Mouse (Mus musculus): Measurements from ENCODE around the gene Prdx6b. TPM values are rescaled to one million over a fixed set of nuclear protein-coding genes. Genes with fewer than 3 reads are reported as not detected.

Gene Prdx6b
- polyA plus RNA-seq (2015; fragmentation: Nextera tagmentation; extraction: Ambion mirVana): not detected in 2 replicates

DNA sequence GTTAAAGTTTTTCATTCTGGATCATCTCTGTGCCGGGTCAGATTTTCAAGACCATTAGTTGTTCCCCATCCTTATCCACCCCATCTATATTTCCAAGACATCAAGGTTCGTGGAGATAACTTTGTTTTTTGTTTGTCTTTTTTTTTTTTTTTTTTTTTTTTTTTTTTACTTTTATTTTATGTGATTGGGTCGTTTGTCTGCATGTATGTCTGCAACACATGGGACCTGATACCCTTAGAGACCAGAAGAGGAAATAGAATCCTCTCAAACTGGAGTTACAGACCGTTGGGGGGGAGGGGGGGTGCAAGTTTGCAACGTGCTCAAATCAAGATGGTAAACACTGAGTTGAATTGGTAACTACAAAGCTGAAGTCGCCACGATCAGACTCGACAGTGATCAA is at the start of gene Prdx6b:
TSS of gene Prdx6b (plus strand) at position 301 of the 400 bp plus-strand sequence.
- TF ChIP-seq CTCF (IDR thresholded peaks at IDR 0.05; ENCODE audit: low read depth): no peak
- Histone ChIP-seq H3K27ac (no peak within 1 kb of the TSS), H3K4me1 (replicated peaks; ENCODE audit: insufficient read depth, low read length) (no peaks in the 10 kb centered on the region), H3K4me2 (ENCODE audit: low read length) (no peak within 1 kb of the TSS), H3K36me3 (ENCODE audit: insufficient read depth, low read length) (no peaks in the 10 kb centered on the region), H3K4me3 (replicated peaks; ENCODE audit: low read depth, low read length) (no peak within 1 kb of the TSS), H3K9me3 (replicated peaks; ENCODE audit: low read length) (no peaks in the 10 kb centered on the region), H3K27me3 (ENCODE audit: insufficient read depth, low read length) (no peaks in the 10 kb centered on the region), H3K9ac (ENCODE audit: low read depth, low read length) (no peak within 1 kb of the TSS)
- ATAC-seq (replicated peaks; ENCODE audit: low FRiP score, low read depth): no peak
- no peak for DNase-seq (ENCODE audit: low spot score)
- 83% methylated on average over 8 of the region's 8 CpGs for WGBS

- ATAC-seq (replicated peaks; ENCODE audit: low FRiP score, low read depth) (no peak), DNase-seq (ENCODE audit: low spot score) (no peak)
- Histone ChIP-seq H3K4me3 (replicated peaks; ENCODE audit: low read depth, low read length) (no peak overlapping the region), H3K27ac (no peak overlapping the region), H3K4me1 (replicated peaks; ENCODE audit: insufficient read depth, low read length) (no peaks in the 10 kb centered on the region), H3K9ac (ENCODE audit: low read depth, low read length) (no peak overlapping the region), H3K9me3 (replicated peaks; ENCODE audit: low read length) (no peaks in the 10 kb centered on the region), H3K4me2 (ENCODE audit: low read length) (no peak overlapping the region), H3K27me3 (ENCODE audit: insufficient read depth, low read length) (no peaks in the 10 kb centered on the region), H3K36me3 (ENCODE audit: insufficient read depth, low read length) (no peaks in the 10 kb centered on the region)
- 78% methylated on average over 3 of the region's 3 CpGs for WGBS
- no peak for TF ChIP-seq CTCF (IDR thresholded peaks at IDR 0.05; ENCODE audit: low read depth)
Measured at GRCm38 (mm10) chr2:80247466-80247865, 44.8 kb upstream of the Prdx6b start.

- DNase-seq (ENCODE audit: low spot score) (no peak), ATAC-seq (replicated peaks; ENCODE audit: low FRiP score, low read depth) (no peak)
- H3K4me1 ChIP-seq (replicated peaks; ENCODE audit: insufficient read depth, low read length): no peaks in the 10 kb centered on the region
- no peak for TF ChIP-seq CTCF (IDR thresholded peaks at IDR 0.05; ENCODE audit: low read depth)
- H3K9me3 ChIP-seq (replicated peaks; ENCODE audit: low read length): no peaks in the 10 kb centered on the region
- H3K4me3 ChIP-seq (replicated peaks; ENCODE audit: low read depth, low read length): no peak overlapping the region
- no peak overlapping the region for H3K27ac ChIP-seq
- no peaks in the 10 kb centered on the region for H3K27me3 ChIP-seq (ENCODE audit: insufficient read depth, low read length)
- no peaks in the 10 kb centered on the region for H3K36me3 ChIP-seq (ENCODE audit: insufficient read depth, low read length)
- no peak overlapping the region for H3K9ac ChIP-seq (ENCODE audit: low read depth, low read length)
- H3K4me2 ChIP-seq (ENCODE audit: low read length): no peak overlapping the region
Measured at GRCm38 (mm10) chr2:80247868-80248267, 44.4 kb upstream of the Prdx6b start.

GRCm38 (mm10) chr2:80259888-80260672 is 32.2 kb upstream of the Prdx6b start:
- no peaks in the 10 kb centered on the region for H3K27me3 ChIP-seq (ENCODE audit: insufficient read depth, low read length)
- no peaks in the 10 kb centered on the region for H3K9me3 ChIP-seq (replicated peaks; ENCODE audit: low read length)
- no peak for ATAC-seq (replicated peaks; ENCODE audit: low FRiP score, low read depth)
- no peaks in the 10 kb centered on the region for H3K36me3 ChIP-seq (ENCODE audit: insufficient read depth, low read length)
- 83% methylated on average over 3 of the region's 3 CpGs for WGBS
- H3K4me1 ChIP-seq (replicated peaks; ENCODE audit: insufficient read depth, low read length): no peaks in the 10 kb centered on the region
- H3K27ac ChIP-seq: no peak overlapping the region
- no peak overlapping the region for H3K4me3 ChIP-seq (replicated peaks; ENCODE audit: low read depth, low read length)
- no peak for TF ChIP-seq CTCF (IDR thresholded peaks at IDR 0.05; ENCODE audit: low read depth)
- no peak overlapping the region for H3K4me2 ChIP-seq (ENCODE audit: low read length)
- no peak overlapping the region for H3K9ac ChIP-seq (ENCODE audit: low read depth, low read length)
- DNase-seq (ENCODE audit: low spot score): no peak

- Histone ChIP-seq H3K9me3 (replicated peaks; ENCODE audit: low read length) (no peaks in the 10 kb centered on the region), H3K36me3 (ENCODE audit: insufficient read depth, low read length) (no peaks in the 10 kb centered on the region), H3K27ac (no peak overlapping the region), H3K4me3 (replicated peaks; ENCODE audit: low read depth, low read length) (no peak overlapping the region), H3K4me1 (replicated peaks; ENCODE audit: insufficient read depth, low read length) (no peaks in the 10 kb centered on the region), H3K9ac (ENCODE audit: low read depth, low read length) (no peak overlapping the region), H3K27me3 (ENCODE audit: insufficient read depth, low read length) (no peaks in the 10 kb centered on the region), H3K4me2 (ENCODE audit: low read length) (peak overlapping the region; percentile 45)
- DNase-seq (ENCODE audit: low spot score) (peak; percentile 90), ATAC-seq (replicated peaks; ENCODE audit: low FRiP score, low read depth) (no peak)
- TF ChIP-seq CTCF (IDR thresholded peaks at IDR 0.05; ENCODE audit: low read depth): peak; percentile 96
- 15% methylated on average over 11 of the region's 11 CpGs for WGBS
Measured at GRCm38 (mm10) chr2:80266894-80267293, 25.4 kb upstream of the Prdx6b start.

DNA sequence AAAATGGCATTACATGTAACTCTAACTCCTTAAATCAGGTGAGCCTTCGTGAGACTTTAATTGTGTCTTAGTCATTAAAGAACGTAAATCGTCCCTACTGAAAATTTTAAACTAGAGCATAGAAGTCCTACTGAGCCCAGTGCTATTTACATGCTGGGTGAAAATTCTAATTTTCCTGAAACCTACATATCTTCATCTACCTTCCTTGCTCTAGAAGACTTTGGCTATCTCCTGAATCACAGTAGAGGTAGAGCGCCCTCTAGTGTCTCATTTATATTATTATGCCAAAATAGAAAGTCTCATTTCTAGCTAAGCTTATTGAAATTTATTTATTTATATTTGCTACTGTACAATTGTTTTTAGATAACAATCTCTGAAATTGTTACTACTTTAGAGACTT is 24.2 kb upstream of the Prdx6b start:
- H3K4me2 ChIP-seq (ENCODE audit: low read length): no peak overlapping the region
- TF ChIP-seq CTCF (IDR thresholded peaks at IDR 0.05; ENCODE audit: low read depth): peak; percentile 84
- H3K27ac ChIP-seq: no peak overlapping the region
- no peaks in the 10 kb centered on the region for H3K4me1 ChIP-seq (replicated peaks; ENCODE audit: insufficient read depth, low read length)
- 54% methylated on average over 4 of the region's 4 CpGs for WGBS
- H3K9me3 ChIP-seq (replicated peaks; ENCODE audit: low read length): no peaks in the 10 kb centered on the region
- no peaks in the 10 kb centered on the region for H3K36me3 ChIP-seq (ENCODE audit: insufficient read depth, low read length)
- peak; percentile 92 for DNase-seq (ENCODE audit: low spot score)
- no peak for ATAC-seq (replicated peaks; ENCODE audit: low FRiP score, low read depth)
- no peaks in the 10 kb centered on the region for H3K27me3 ChIP-seq (ENCODE audit: insufficient read depth, low read length)
- H3K9ac ChIP-seq (ENCODE audit: low read depth, low read length): no peak overlapping the region
- no peak overlapping the region for H3K4me3 ChIP-seq (replicated peaks; ENCODE audit: low read depth, low read length)
